Mouse (Mus musculus): ENCODE results near the gene Gm10277. TPM values are rescaled to one million over a fixed set of nuclear protein-coding genes. Genes with fewer than 3 reads are reported as not detected.

Gene Gm10277
- under 1 TPM; 0.21 to 0.47 TPM for total RNA-seq (2023)

GRCm38 (mm10) chr11:77787707-77788106 is at the start of gene Gm10277:
Gene Gm10277, minus strand, starts transcription at chr11:77787747.

GRCm38 (mm10) chr11:77762783-77763672 is 24.5 kb downstream of the Gm10277 start, which contains the start of gene Myo18a:
Gene Myo18a, plus strand, starts transcription at chr11:77763246.

Other genes with a start within 250 kb of the Gm10277 start
- 10 to 100 TPM; 49.4 to 50.7 TPM for gene Taok1, start 179.9 kb downstream of the Gm10277 start, total RNA-seq (2023)
- gene Nufip2, start 101.6 kb downstream of the Gm10277 start, total RNA-seq (2023), result 100 to 1,000 TPM; 119 to 127 TPM
- not detected for gene Cryba1, start 62.5 kb downstream of the Gm10277 start, total RNA-seq (2023)
- gene Myo18a, start 24.5 kb downstream of the Gm10277 start, total RNA-seq (2023), result 100 to 1,000 TPM; 125 to 130 TPM
- not detected for gene Pipox, start 106.3 kb upstream of the Gm10277 start, total RNA-seq (2023)
- not detected for gene Sez6, start 143.1 kb upstream of the Gm10277 start, total RNA-seq (2023)
- 10 to 100 TPM; 91.6 to 97.7 TPM for gene Phf12, start 195.0 kb upstream of the Gm10277 start, total RNA-seq (2023)
- 1 to 10 TPM; 1.4 to 1.8 TPM for gene Dhrs13, start 244.5 kb upstream of the Gm10277 start, total RNA-seq (2023)